Mouse (Mus musculus) myocyte (in vitro differentiated cells): ENCODE results near the gene Arhgap15.

ENCODE experiments used
- CEBPB ChIP-seq: IDR thresholded peaks from 2 replicates; pipeline ENCODE4 v1.6.1; 2011; ENCODE audit warnings: mild to moderate bottlenecking, moderate library complexity; ENCODE audit not compliant: poor library complexity, insufficient read depth, severe bottlenecking
- E2F4 ChIP-seq: IDR thresholded peaks from one replicate; pipeline ENCODE4 v1.6.1; 2011; ENCODE audit warnings: mild to moderate bottlenecking, control low read depth, moderate library complexity; ENCODE audit not compliant: insufficient read depth
- MAX ChIP-seq: IDR thresholded peaks from one replicate; pipeline ENCODE4 v1.6.1; 2011; ENCODE audit warnings: low read depth, mild to moderate bottlenecking, control low read depth
- MYOD1 ChIP-seq, 3 experiments: IDR thresholded peaks; one replicate each; pipeline ENCODE4 v1.6.1; 2011; ENCODE audit warnings: control low read depth in 2 of 3, low read depth in 2 of 3, mild to moderate bottlenecking in 2 of 3, moderate library complexity in 1 of 3; ENCODE audit not compliant: insufficient read length in 2 of 3, control insufficient read depth in 1 of 3
- MYOG ChIP-seq, 3 experiments: IDR thresholded peaks; one replicate each; pipeline ENCODE4 v1.6.1; 2011; ENCODE audit warnings: control low read depth in 2 of 3, low read depth in 2 of 3, mild to moderate bottlenecking in 2 of 3; ENCODE audit not compliant: insufficient read length in 2 of 3, control insufficient read depth in 1 of 3, insufficient read depth in 1 of 3
- POLR2A ChIP-seq: IDR thresholded peaks from one replicate; pipeline ENCODE4 v1.6.1; 2011; ENCODE audit warnings: low read depth, mild to moderate bottlenecking, control low read depth, moderate library complexity; ENCODE audit not compliant: insufficient read length
- POLR2AphosphoS2 ChIP-seq: IDR thresholded peaks from one replicate; pipeline ENCODE4 v1.6.1; 2011; ENCODE audit warnings: low read depth, control low read depth; ENCODE audit not compliant: insufficient read length
- REST ChIP-seq: IDR thresholded peaks from one replicate; pipeline ENCODE4 v1.6.1; 2011; ENCODE audit warnings: mild to moderate bottlenecking, control low read depth, moderate library complexity; ENCODE audit not compliant: insufficient read depth, insufficient read length
- TCF12 ChIP-seq: IDR thresholded peaks from one replicate; pipeline ENCODE4 v1.6.1; 2011; ENCODE audit warnings: mild to moderate bottlenecking, control low read depth; ENCODE audit not compliant: poor library complexity, insufficient read depth, severe bottlenecking
- TCF3 ChIP-seq: IDR thresholded peaks from one replicate; pipeline ENCODE4 v1.6.1; 2011; ENCODE audit warnings: low read depth, control low read depth; ENCODE audit not compliant: insufficient read length
- USF1 ChIP-seq: IDR thresholded peaks from one replicate; pipeline ENCODE4 v1.6.1; 2011; ENCODE audit warnings: low read depth, mild to moderate bottlenecking, control low read depth, moderate library complexity

- TF ChIP-seq MYOG (IDR thresholded peaks at IDR 0.05; ENCODE audit: control insufficient read depth in 1 of 3, insufficient read depth in 1 of 3, insufficient read length in 2 of 3, low read depth in 2 of 3) (no peak), POLR2A (no peak), POLR2AphosphoS2 (no peak), USF1 (no peak), TCF12 (no peak), CEBPB (no peak), E2F4 (no peak), MAX (no peak), MYOD1 (IDR thresholded peaks at IDR 0.05; ENCODE audit: control insufficient read depth in 1 of 3, insufficient read length in 2 of 3, low read depth in 2 of 3) (no peak), REST (no peak), TCF3 (no peak)
Observed at GRCm38 (mm10) chr2:44274425-44274824, 525.8 kb downstream of the Arhgap15 start.
